25 mouse cellular contexts compared by ENCODE assay signal in genomic region chr5:148724470-148724869, GRCm38 (mm10).
DNase-seq lines count a peak whose midpoint lies in the region; ATAC-seq and TF ChIP-seq lines count a peak whose summit lies in the region.
"Had no signal": no experiment of that assay in that cellular context is flagged by ENCODE, and none has a peak within 500 bp of the region (broad histone marks: within the 10 kb centered on the region; RNA-seq: fewer than 3 reads in every experiment).

No protein-coding gene starts in this region.

- H3K9me3 ChIP-seq in liver, embryonic 11.5 days (ENCODE audit: control insufficient read depth, low read length): no peaks in the 10 kb centered on the region; the same call in 1 of the 2 replicates
- H3K9me3 ChIP-seq in stomach, postnatal 0 days (ENCODE audit: control insufficient read depth, low read length): no peaks in the 10 kb centered on the region
- H3K9me3 ChIP-seq: embryonic facial prominence, embryonic 12.5 days; heart, embryonic 10.5 days; kidney, embryonic 15.5 days; liver, embryonic 15.5 days; neural tube, embryonic 15.5 days had no signal

- 62% methylated on average over 6 of the region's 6 CpGs for WGBS in liver, embryonic 11.5 days
- WGBS in stomach, postnatal 0 days: 68% methylated on average over 6 of the region's 6 CpGs

- no peak overlapping the region for H3K27ac ChIP-seq in liver, embryonic 11.5 days (ENCODE audit: low read depth, low read length)
- H3K27ac ChIP-seq in stomach, postnatal 0 days (replicated peaks): no peak overlapping the region
- H3K27ac ChIP-seq: embryonic facial prominence, embryonic 12.5 days; heart, embryonic 10.5 days; kidney, embryonic 15.5 days; liver, embryonic 15.5 days; macrophage; neural tube, embryonic 15.5 days had no signal

- TF ChIP-seq EP300 in stomach, postnatal 0 days (optimal IDR thresholded peaks at IDR 0.05): no peak

- no peak for DNase-seq in liver, embryonic 11.5 days (ENCODE audit: low spot score)
- DNase-seq in liver (no peak), NIH3T3 (ENCODE audit: low read depth) (peak; percentile 84), adipocyte (ENCODE audit: low spot score) (no peak)
- peak; percentile 82 for DNase-seq in adrenal gland, postnatal 14 days
- no peak for DNase-seq in stomach, postnatal 0 days (ENCODE audit: low spot score)
- no peak for DNase-seq in gastrocnemius, postnatal 14 days
- DNase-seq: cerebellum, adult 2 months; cerebellum, postnatal 25 days; kidney, postnatal 36 days; layer of hippocampus, postnatal 36 days; retina, postnatal 1 day; right cerebral cortex, postnatal 25 days; thymus, postnatal 36 days had no signal

- intact Hi-C loops in gastrocnemius, postnatal 14 days (cut with DNase I; ENCODE audit: low total_unique reads): no loop called here

- TF ChIP-seq CTCF in stomach, postnatal 0 days (IDR thresholded peaks at IDR 0.05; ENCODE audit: low read depth): no peak

- H3K36me3 ChIP-seq in liver, embryonic 11.5 days (ENCODE audit: control insufficient read depth, insufficient read depth, low read length): no peaks in the 10 kb centered on the region
- no peaks in the 10 kb centered on the region for H3K36me3 ChIP-seq in stomach, postnatal 0 days (ENCODE audit: control insufficient read depth, insufficient read depth, low read length)
- H3K36me3 ChIP-seq: embryonic facial prominence, embryonic 12.5 days; heart, embryonic 10.5 days; kidney, embryonic 15.5 days; liver, embryonic 15.5 days; neural tube, embryonic 15.5 days had no signal

- H3K4me2 ChIP-seq in liver, embryonic 11.5 days: no peak overlapping the region
- H3K4me2 ChIP-seq in stomach, postnatal 0 days (replicated peaks; ENCODE audit: low read depth): no peak overlapping the region
- H3K4me2 ChIP-seq: embryonic facial prominence, embryonic 12.5 days; kidney, embryonic 15.5 days; liver, embryonic 15.5 days; neural tube, embryonic 15.5 days had no signal

- no peaks in the 10 kb centered on the region for H3K27me3 ChIP-seq in liver, embryonic 11.5 days (replicated peaks; ENCODE audit: control insufficient read depth, insufficient read depth, low read length)
- no peaks in the 10 kb centered on the region for H3K27me3 ChIP-seq in stomach, postnatal 0 days (ENCODE audit: control insufficient read depth, insufficient read depth, low read length)
- H3K27me3 ChIP-seq: embryonic facial prominence, embryonic 12.5 days; kidney, embryonic 15.5 days; liver, embryonic 15.5 days; neural tube, embryonic 15.5 days had no signal

- no peak overlapping the region for H3K9ac ChIP-seq in liver, embryonic 11.5 days (ENCODE audit: low read depth, low read length)
- no peak overlapping the region for H3K9ac ChIP-seq in stomach, postnatal 0 days (ENCODE audit: low read length)
- H3K9ac ChIP-seq: embryonic facial prominence, embryonic 12.5 days; kidney, embryonic 15.5 days; liver, embryonic 15.5 days; neural tube, embryonic 15.5 days had no signal

- peak; percentile 56; the same call in 1 of the 2 replicates for ATAC-seq in liver, embryonic 11.5 days (replicated peaks; ENCODE audit: low FRiP score)
- ATAC-seq in stomach, postnatal 0 days (ENCODE audit: low FRiP score, low TSS enrichment): 0 out of 2 replicates have a peak, but pooled peaks have one; percentile 45
- ATAC-seq: activated CD4-positive, CD25-positive, alpha-beta regulatory T cell, adult 4 months; hindbrain, embryonic 16.5 days; intestine, postnatal 0 days; lung, postnatal 0 days; midbrain, embryonic 16.5 days had no signal

- H3K4me1 ChIP-seq in liver, embryonic 11.5 days (replicated peaks; ENCODE audit: control insufficient read depth, insufficient read depth, low read length): peaks cover 3% of the 10 kb centered on the region; the same call in 1 of the 2 replicates
- H3K4me1 ChIP-seq in stomach, postnatal 0 days (replicated peaks; ENCODE audit: control insufficient read depth, insufficient read depth): no peaks in the 10 kb centered on the region
- H3K4me1 ChIP-seq: embryonic facial prominence, embryonic 12.5 days; heart, embryonic 10.5 days; kidney, embryonic 15.5 days had no signal

- no peak overlapping the region for H3K4me3 ChIP-seq in liver, embryonic 11.5 days (ENCODE audit: low read depth, low read length)
- H3K4me3 ChIP-seq in stomach, postnatal 0 days (ENCODE audit: low read depth, low read length): no peak overlapping the region
- H3K4me3 ChIP-seq: embryonic facial prominence, embryonic 12.5 days; heart, embryonic 10.5 days; kidney, embryonic 15.5 days; liver, embryonic 15.5 days; neural tube, embryonic 15.5 days had no signal

Comparison
In these comparisons a context has a peak if more than half of its experiments do, and no peak if none do; other contexts are left out.
1. DNase-seq: peak in NIH3T3 (single experiment) and adrenal gland, postnatal 14 days (single experiment); none in liver, embryonic 11.5 days (single experiment), liver (single experiment), stomach, postnatal 0 days (single experiment), gastrocnemius, postnatal 14 days (single experiment) and adipocyte (single experiment).